Mouse (Mus musculus) CD8-positive naive resting alpha-beta T cell, adult 57 days (primary cell): Measurements from ENCODE around the gene Lsm8. TPM values are rescaled to one million over a fixed set of nuclear protein-coding genes. Genes with fewer than 3 reads are reported as not detected.

Experiments
- total RNA-seq: library from RNA; stranded (reverse); gene quantifications from one replicate; pipeline ENCODE4 v1.2.4, GENCODE M21; 2023

The Lsm8 gene
- 53.2 TPM for total RNA-seq

GRCm38 (mm10) chr6:18848051-18848701, at the start of gene Lsm8:
Lsm8 (plus strand) TSS chr6:18848579.

DNA sequence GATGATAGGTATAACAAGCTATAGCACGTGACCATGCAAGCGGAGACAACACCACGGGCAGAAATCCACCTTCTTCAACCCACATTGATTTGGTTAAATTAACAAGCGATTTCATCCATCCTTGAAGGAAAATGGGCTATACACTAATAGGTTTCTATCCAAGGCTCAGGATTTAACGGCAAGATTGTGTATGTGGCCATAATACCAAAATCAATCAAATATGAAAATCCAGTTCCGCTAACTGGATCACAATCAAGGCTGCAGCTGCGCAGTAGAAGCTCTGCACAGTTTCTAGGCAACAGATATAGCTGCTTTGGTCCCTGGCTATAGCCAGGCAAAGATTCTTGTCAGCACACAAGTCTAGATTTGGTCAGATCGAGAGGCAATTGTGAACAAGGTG, 17.6 kb downstream of the Lsm8 start, which contains the start of gene Ankrd7:
Ankrd7 (plus strand) TSS at position 301 of the 400 bp plus-strand sequence.

Other genes with a start within 250 kb of the Lsm8 start
- gene Ankrd7, start 17.7 kb downstream of the Lsm8 start, total RNA-seq = not detected